Mouse (Mus musculus): ENCODE results near the gene Col25a1. TPM values are rescaled to one million over a fixed set of nuclear protein-coding genes. Genes with fewer than 3 reads are reported as not detected.

Gene Col25a1
- total RNA-seq, 2 experiments from 2014 or later: 1.7 to 1.8 TPM

- DNase-seq: no peak
Observed at GRCm38 (mm10) chr3:130161323-130161917, 30.1 kb downstream of the Col25a1 start.

GRCm38 (mm10) chr3:130166875-130167274, 35.6 kb downstream of the Col25a1 start:
- no peak for DNase-seq

GRCm38 (mm10) chr3:130172764-130173163, 41.5 kb downstream of the Col25a1 start:
- DNase-seq: peak; percentile 52

GRCm38 (mm10) chr3:130180181-130180940, 49.1 kb downstream of the Col25a1 start:
- DNase-seq: peak; percentile 77

- DNase-seq: peak; percentile 16
Observed at GRCm38 (mm10) chr3:130180964-130181590, 49.8 kb downstream of the Col25a1 start.

- no peak for DNase-seq
Observed at GRCm38 (mm10) chr3:130181591-130181980, 50.3 kb downstream of the Col25a1 start.

- no peak for DNase-seq
Observed at GRCm38 (mm10) chr3:130182450-130182849, 51.1 kb downstream of the Col25a1 start.

- DNase-seq: no peak
Observed at GRCm38 (mm10) chr3:130185111-130185510, 53.8 kb downstream of the Col25a1 start.

- DNase-seq: peak; percentile 38
Observed at GRCm38 (mm10) chr3:130187588-130187987, 56.3 kb downstream of the Col25a1 start.

- peak; percentile 9 for DNase-seq
Observed at GRCm38 (mm10) chr3:130193450-130193849, 62.1 kb downstream of the Col25a1 start.

GRCm38 (mm10) chr3:130214631-130215030, 83.3 kb downstream of the Col25a1 start:
- DNase-seq: no peak

GRCm38 (mm10) chr3:130216141-130216540, 84.8 kb downstream of the Col25a1 start:
- DNase-seq: no peak

- no peak for DNase-seq
Observed at GRCm38 (mm10) chr3:130216646-130217045, 85.3 kb downstream of the Col25a1 start.

- no peak for DNase-seq
Observed at GRCm38 (mm10) chr3:130217705-130218104, 86.4 kb downstream of the Col25a1 start.

- no peak for DNase-seq
Observed at GRCm38 (mm10) chr3:130218232-130218728, 87.0 kb downstream of the Col25a1 start.

GRCm38 (mm10) chr3:130220811-130221210, 89.5 kb downstream of the Col25a1 start:
- DNase-seq: no peak

GRCm38 (mm10) chr3:130228186-130228585, 96.9 kb downstream of the Col25a1 start:
- no peak for DNase-seq

GRCm38 (mm10) chr3:130232944-130233343, 101.6 kb downstream of the Col25a1 start:
- DNase-seq: no peak

GRCm38 (mm10) chr3:130235233-130235632, 103.9 kb downstream of the Col25a1 start:
- no peak for DNase-seq

GRCm38 (mm10) chr3:130236129-130236528, 104.8 kb downstream of the Col25a1 start:
- no peak for DNase-seq

GRCm38 (mm10) chr3:130237852-130238251, 106.6 kb downstream of the Col25a1 start:
- DNase-seq: no peak

GRCm38 (mm10) chr3:130241924-130242323, 110.6 kb downstream of the Col25a1 start:
- DNase-seq: no peak

- DNase-seq: no peak
Observed at GRCm38 (mm10) chr3:130242647-130243296, 111.5 kb downstream of the Col25a1 start.
